Mouse (Mus musculus) stomach, postnatal 0 days (tissue): ENCODE data around the gene Tnni2.

Experiments used
- CTCF ChIP-seq: IDR thresholded peaks from 2 replicates; pipeline ENCODE4 v1.5.1; 2016; ENCODE audit warnings: antibody characterized with exemption, low read depth, mild to moderate bottlenecking, moderate library complexity
- EP300 ChIP-seq: optimal IDR thresholded peaks from 2 replicates; pipeline ENCODE3; 2016; ENCODE audit warnings: antibody characterized with exemption

GRCm38 (mm10) chr7:142446264-142446663, 4.7 kb downstream of the Tnni2 start:
- TF ChIP-seq CTCF (no peak), EP300 (no peak)
